Mouse (Mus musculus) cerebellum, postnatal 25 days (tissue): ENCODE data around the gene 5730455P16Rik.
"Not testable (repeated sequence)": the region's sequence is repeated elsewhere in the genome, so short reads cannot be mapped to it uniquely, and the experiment has no call there.

Experiments used
- DNase-seq, 2 experiments: peaks; one replicate each; pipeline ENCODE4 v3.0.0; 2021; ENCODE audit warnings: mixed read lengths in 2 of 2

5730455P16Rik gene

DNA sequence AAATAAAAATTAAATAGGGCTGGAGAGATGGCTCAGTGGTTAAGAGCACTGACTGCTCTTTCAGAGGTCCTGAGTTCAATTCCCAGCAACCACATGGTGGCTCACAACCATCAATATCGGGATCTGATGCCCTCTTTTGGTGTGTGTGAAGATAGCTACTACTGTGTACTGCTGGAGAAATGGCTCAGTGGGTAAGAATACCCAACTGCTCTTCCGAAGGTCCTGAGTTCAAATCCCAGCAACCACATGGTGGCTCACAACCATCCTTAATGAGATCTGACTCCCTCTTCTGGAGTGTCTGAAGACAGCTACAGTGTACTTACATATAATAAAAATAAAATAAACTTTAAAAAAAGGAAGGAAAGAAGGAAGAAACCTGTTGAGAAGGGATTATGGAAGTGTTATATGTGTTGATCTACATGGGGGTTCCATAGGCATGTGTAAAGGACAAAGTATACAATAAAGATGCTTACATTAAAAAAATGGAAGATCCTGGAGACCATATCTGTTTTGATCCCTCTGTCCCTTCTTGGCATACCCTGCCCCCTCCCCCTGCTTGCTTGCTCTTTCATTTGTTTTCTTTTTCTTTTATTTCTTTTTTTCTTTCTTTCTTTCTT lies 726 bp upstream of the 5730455P16Rik start:
- not testable (repeated sequence) for DNase-seq

DNA sequence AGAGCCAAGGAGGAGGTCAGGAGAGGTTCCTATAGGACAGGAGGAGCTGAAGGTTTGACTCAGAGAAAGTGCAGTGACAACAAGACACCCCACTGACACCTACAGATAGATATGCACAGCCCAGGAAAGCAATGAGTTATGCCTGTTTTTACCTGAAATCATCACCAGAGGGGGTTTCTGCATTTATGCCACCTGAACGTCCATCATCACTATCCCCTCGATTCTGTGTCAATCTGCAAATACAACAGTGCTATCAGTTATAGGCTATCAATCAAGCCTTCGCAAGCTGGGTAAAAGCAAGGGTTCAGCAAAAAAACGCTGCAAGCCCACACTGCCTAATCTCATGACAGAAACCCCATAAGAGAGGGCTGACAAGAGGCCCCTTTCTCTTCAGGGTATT lies 1.2 kb downstream of the 5730455P16Rik start:
- DNase-seq: no peak

GRCm38 (mm10) chr11:80368949-80369348 lies 8.9 kb downstream of the 5730455P16Rik start:
- no peak for DNase-seq

GRCm38 (mm10) chr11:80354832-80355231 lies 23.0 kb downstream of the 5730455P16Rik start:
- DNase-seq: peak in 1 of 2 experiments; percentile 18

GRCm38 (mm10) chr11:80351832-80352430 lies 25.9 kb downstream of the 5730455P16Rik start:
- DNase-seq: peak; percentile 89 to 96

DNA sequence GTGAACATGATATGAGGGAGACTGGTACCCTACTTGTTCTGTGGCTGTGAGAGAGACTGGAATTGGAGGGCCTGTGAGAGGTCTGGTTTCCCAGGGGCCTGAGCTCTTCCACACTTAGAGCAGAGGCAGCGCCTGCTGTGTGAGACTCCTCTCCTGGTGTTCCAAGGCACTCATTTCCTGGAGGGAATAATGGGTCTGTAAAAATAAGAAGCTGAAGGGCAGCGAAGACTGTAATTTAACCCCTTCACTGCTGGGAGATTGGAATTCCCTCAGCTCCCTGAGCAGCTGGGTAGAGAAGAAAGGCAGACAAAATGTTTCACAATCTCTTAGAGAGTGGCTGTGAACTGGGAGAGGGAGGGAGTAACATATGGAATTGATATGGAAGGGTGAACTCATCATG lies 35.4 kb downstream of the 5730455P16Rik start:
- no peak for DNase-seq

- no peak for DNase-seq
Observed at GRCm38 (mm10) chr11:80336351-80336730, 41.5 kb downstream of the 5730455P16Rik start.

DNA sequence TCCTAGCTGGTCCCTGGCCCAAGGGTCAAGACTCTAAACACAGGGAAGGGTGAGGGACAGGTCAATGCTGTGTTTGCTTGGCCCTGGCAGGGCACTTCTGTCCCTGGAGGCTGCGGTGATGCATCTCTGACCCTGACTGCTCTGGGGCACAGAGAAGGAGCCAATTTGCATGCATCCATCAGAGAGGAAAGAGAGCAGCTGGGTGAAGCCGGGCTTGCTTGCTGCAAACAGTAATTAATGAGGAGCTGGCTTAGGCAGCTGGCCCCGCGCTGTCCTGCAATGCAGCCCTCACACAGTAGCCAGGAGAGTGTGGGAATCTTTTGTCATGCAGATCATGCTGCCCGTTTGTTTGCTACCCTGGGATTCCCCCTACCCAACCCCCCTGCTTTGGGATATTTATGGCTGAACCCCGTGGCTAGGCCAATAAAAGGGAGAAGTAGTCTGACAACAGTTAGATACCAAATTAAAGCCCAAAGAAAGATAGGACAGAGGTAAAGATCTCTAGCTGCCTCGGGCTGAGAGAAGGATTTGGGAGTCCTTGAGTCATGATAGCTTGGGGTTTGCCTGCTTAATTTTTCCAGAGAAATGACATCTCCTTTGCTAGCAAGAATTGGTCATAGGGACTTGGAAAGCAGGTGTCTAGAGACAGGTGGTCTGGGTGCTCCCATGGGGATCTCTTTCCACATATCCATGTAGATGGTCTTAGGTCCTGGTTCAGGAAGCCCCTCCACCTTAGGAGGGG lies 42.1 kb downstream of the 5730455P16Rik start:
- no peak for DNase-seq

GRCm38 (mm10) chr11:80332709-80333400 lies 45.0 kb downstream of the 5730455P16Rik start:
- no peak for DNase-seq

- DNase-seq: no peak
Observed at GRCm38 (mm10) chr11:80324636-80325035, 53.2 kb downstream of the 5730455P16Rik start.

- DNase-seq: no peak
Observed at GRCm38 (mm10) chr11:80323255-80323654, 54.6 kb downstream of the 5730455P16Rik start.

DNA sequence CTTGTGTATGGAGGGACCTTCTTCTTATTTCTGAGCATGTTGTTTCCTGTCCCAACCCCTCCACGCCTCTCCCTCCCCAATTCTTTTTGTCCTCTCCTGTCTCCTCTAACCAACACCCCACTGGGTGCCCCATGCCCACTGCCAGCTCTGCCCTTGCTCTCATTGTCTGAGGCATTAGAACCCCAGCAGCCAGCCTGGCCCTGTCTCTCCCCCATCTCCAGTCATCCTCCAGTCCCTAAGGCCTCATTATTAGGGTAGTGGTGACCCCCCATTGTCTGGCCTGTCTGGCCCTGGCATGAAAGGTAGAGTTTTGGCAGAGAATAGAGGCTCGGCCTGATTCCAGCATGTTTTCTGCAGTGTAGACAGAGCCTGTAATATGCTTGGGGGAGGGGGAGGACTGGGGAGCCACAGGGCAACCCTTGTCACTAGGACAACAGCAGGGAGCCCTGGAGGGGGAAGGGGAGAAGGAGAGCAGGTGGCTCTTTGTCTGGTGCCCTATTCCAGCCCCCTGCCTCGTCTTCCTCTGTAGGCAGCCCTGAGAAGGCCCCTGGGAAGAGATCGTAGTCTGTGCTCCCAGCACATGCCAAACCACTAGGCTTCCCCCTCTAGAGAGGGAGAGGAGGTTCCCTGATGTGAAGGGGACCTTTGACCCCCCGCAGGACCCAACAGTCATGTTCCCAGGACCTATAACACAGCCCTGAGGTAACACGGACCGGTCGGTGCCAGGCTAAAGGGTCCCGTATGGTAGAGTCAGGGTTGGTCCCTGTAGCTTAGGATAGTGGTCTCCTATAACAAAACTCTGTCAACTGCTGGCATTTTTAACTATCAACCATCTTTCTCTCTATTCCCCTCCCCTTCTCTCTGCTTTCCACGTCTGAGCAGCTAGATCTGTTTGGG lies 61.8 kb downstream of the 5730455P16Rik start:
- peak; percentile 55 to 71 for DNase-seq

- DNase-seq: no peak
Observed at GRCm38 (mm10) chr11:80313944-80314343, 63.9 kb downstream of the 5730455P16Rik start.

DNA sequence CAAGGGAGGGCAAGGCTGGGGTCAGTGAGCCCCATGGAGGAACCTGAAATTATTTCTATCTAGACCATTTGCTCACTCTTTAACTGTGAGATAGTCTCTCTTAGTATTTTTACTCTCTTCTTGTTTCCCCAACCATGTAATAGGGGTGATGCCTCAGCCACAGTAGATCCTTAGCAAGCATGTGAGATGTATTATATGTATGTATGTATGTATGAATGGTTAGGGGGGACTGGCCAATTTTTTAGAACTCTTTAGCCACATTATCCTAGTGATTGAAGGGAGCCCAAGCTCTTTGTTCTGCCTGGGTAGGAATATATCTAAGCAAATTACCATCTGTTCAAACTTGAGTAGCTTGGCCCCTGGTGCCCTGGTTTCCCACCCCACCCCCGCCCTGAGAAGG lies 64.4 kb downstream of the 5730455P16Rik start:
- DNase-seq: no peak

GRCm38 (mm10) chr11:80312565-80312964 lies 65.3 kb downstream of the 5730455P16Rik start:
- no peak for DNase-seq

DNA sequence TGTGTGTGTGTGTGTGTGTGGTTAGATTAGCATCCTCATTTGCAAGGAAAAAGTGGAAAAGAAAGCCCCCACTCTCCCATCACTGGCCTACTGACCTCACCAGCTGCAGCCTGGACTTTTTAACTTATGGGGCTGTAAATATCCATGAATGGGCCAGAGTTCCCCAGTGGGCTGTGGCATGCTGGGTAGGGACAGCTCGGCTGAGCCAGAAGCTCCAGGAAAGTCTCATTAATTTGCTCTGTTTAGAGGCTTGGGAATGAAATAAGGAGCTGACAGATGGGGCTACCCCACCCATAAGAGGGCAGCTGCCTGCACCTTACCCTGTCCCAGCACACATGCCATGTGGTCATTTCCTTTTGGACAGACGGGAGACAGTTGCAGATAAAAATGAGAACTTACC lies 65.8 kb downstream of the 5730455P16Rik start:
- no peak for DNase-seq

DNA sequence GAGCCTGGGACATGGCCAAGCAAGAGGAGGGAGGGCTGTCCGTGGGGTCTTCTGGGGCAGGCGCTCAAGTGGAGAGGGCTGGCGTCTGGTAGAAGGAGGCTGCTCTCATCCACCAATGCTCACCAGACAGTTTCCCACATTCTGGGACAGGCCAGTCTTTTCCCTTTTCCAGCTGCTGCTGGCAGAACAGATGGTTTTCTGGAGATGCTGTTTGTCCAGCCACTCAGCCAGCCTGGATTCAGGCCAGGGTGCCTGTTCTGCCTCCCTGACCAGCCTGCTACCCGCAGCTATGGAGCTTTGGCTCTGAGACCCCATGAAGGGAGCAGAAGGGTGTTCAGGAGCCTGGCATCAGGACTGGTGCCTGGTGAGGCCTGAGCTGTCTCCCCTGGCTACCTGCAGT lies 66.6 kb downstream of the 5730455P16Rik start:
- DNase-seq: no peak
